Mouse (Mus musculus): ENCODE results near the gene Tex47.

- TF ChIP-seq POLR2A (IDR thresholded peaks at IDR 0.05; ENCODE audit: borderline replicate concordance, extremely low read depth, low read depth, low read length) (no peak), CTCF (IDR thresholded peaks at IDR 0.05; ENCODE audit: insufficient read depth, low read length) (no peak)
Observed at GRCm38 (mm10) chr5:7344145-7345010, 40.5 kb downstream of the Tex47 start, which contains the start of gene Zfp804b.

All from lung, adult 2 months (tissue).